Mouse (Mus musculus) midbrain, embryonic 11.5 days (tissue): Measurements from ENCODE around the gene Zfhx3. TPM values are rescaled to one million over a fixed set of nuclear protein-coding genes. Genes with fewer than 3 reads are reported as not detected.

ENCODE experiments used
- ATAC-seq: fragments of 200-750 bp; cut with Nextera tagmentation; 2 replicates; pipeline ENCODE4 v1.8.0; 2017; ENCODE audit warnings: moderate TSS enrichment, moderate library complexity; ENCODE audit not compliant: low FRiP score
- DNase-seq: peaks from one replicate; pipeline ENCODE4 v3.0.0; 2015; ENCODE audit warnings: low spot score; ENCODE audit errors: missing footprints
- H3K27ac ChIP-seq: fragments of 300-500 bp; sonication (generic); 2 replicates; pipeline ENCODE4 v1.5.1; 2014; ENCODE audit warnings: low read depth, low read length
- H3K27me3 ChIP-seq: fragments of 300-500 bp; sonication (generic); 2 replicates; pipeline ENCODE4 v1.6.1; 2014; ENCODE audit warnings: mild to moderate bottlenecking, low read length, moderate library complexity, mixed read lengths; ENCODE audit not compliant: control insufficient read depth, insufficient read depth
- H3K36me3 ChIP-seq: fragments of 300-500 bp; sonication (generic); 2 replicates; pipeline ENCODE4 v1.6.1; 2014; ENCODE audit warnings: mild to moderate bottlenecking, low read length, moderate library complexity, mixed read lengths; ENCODE audit not compliant: control insufficient read depth, insufficient read depth
- H3K4me1 ChIP-seq: fragments of 300-500 bp; sonication (generic); 2 replicates; pipeline ENCODE4 v1.6.1; 2014; ENCODE audit warnings: low read length; ENCODE audit not compliant: control insufficient read depth, insufficient read depth
- H3K4me2 ChIP-seq: fragments of 300-500 bp; sonication (generic); 2 replicates; pipeline ENCODE4 v1.6.1; 2014; ENCODE audit warnings: mild to moderate bottlenecking, moderate library complexity
- H3K4me3 ChIP-seq: fragments of 300-500 bp; sonication (generic); 2 replicates; pipeline ENCODE4 v1.5.1; 2014; ENCODE audit warnings: low read depth, low read length
- H3K9ac ChIP-seq: fragments of 300-500 bp; sonication (generic); 2 replicates; pipeline ENCODE4 v1.6.1; 2014; ENCODE audit warnings: low read length
- H3K9me3 ChIP-seq: fragments of 300-500 bp; sonication (generic); 2 replicates; pipeline ENCODE4 v1.6.1; 2016; ENCODE audit warnings: low read length; ENCODE audit not compliant: control insufficient read depth
- WGBS: fragments of 180-500 bp; shearing (Covaris S2); extraction: QIAGEN DNeasy Blood & Tissue Kit; methylation state at CpG from one replicate; pipeline ENCODE4 v1.1.7; 2014; 5-methylcytosine and 5-hydroxymethylcytosine counted together
- polyA plus RNA-seq: library from polyadenylated mRNA; unstranded; fragments of >200 nt; fragmentation: Nextera tagmentation; extraction: Ambion mirVana; gene quantifications from 2 replicates; pipeline ENCODE4 v1.2.1, GENCODE M21; 2014

Zfhx3 gene
- polyA plus RNA-seq, 1 experiment from 2014 or later = 23.4 TPM

GRCm38 (mm10) chr8:108361402-108361801, 419.0 kb downstream of the Zfhx3 start:
- no peaks in the 10 kb centered on the region for H3K36me3 ChIP-seq
- 41% methylated on average over 4 of the region's 4 CpGs for WGBS

GRCm38 (mm10) chr8:108362421-108362820, 420.0 kb downstream of the Zfhx3 start:
- H3K4me1 ChIP-seq = peaks cover 9% of the 10 kb centered on the region; the same call in 1 of the 2 replicates
- H3K4me2 ChIP-seq = no peak overlapping the region
- H3K9me3 ChIP-seq = no peaks in the 10 kb centered on the region
- no peak overlapping the region for H3K27ac ChIP-seq
- H3K36me3 ChIP-seq = no peaks in the 10 kb centered on the region
- no peaks in the 10 kb centered on the region for H3K27me3 ChIP-seq
- ATAC-seq (no peak), DNase-seq (no peak)
- no peak overlapping the region for H3K4me3 ChIP-seq
- no peak overlapping the region for H3K9ac ChIP-seq
- 90% methylated on average over 9 of the region's 9 CpGs for WGBS

More at GRCm38 (mm10) chr8:108361402-108361801, 419.0 kb downstream of the Zfhx3 start:
- no peak overlapping the region for H3K9ac ChIP-seq
- DNase-seq (no peak), ATAC-seq (peak; percentile 42; the same call in 1 of the 2 replicates)
- no peak overlapping the region for H3K27ac ChIP-seq
- no peak overlapping the region for H3K4me2 ChIP-seq
- H3K4me3 ChIP-seq = no peak overlapping the region
- H3K4me1 ChIP-seq = peaks cover 9% of the 10 kb centered on the region; the same call in 1 of the 2 replicates
- H3K9me3 ChIP-seq = no peaks in the 10 kb centered on the region
- no peaks in the 10 kb centered on the region for H3K27me3 ChIP-seq

- Histone ChIP-seq H3K4me1 (peaks cover 9% of the 10 kb centered on the region; the same call in 1 of the 2 replicates), H3K36me3 (no peaks in the 10 kb centered on the region), H3K27ac (no peak overlapping the region), H3K4me2 (no peak overlapping the region), H3K9me3 (no peaks in the 10 kb centered on the region), H3K4me3 (no peak overlapping the region), H3K27me3 (no peaks in the 10 kb centered on the region), H3K9ac (no peak overlapping the region)
- WGBS = 39% methylated on average over 5 of the region's 5 CpGs
- ATAC-seq (no peak), DNase-seq (no peak)
These were observed 421.0 kb downstream of the Zfhx3 start for GRCm38 (mm10) chr8:108363435-108363834.

DNA sequence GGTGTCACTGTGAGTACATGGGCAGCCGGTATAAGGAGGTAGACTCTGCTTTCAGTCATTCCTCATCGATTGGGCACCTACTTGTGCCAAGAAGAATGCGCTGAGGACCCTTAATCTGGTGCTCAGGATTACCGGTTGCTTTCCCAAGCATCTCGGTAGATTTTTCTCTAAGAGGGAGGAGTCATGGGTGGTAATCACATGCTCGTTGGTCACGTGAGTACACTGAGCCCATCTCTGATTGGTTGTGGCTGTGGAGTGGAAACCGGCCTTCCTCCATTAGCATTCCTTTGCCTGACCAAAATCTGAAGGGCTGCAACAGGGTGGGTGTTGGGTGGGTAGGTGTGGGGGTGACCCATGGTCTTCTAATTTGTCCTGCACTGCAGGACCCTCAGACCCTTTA, 421.4 kb downstream of the Zfhx3 start:
- Histone ChIP-seq H3K27me3 (no peaks in the 10 kb centered on the region), H3K9ac (no peak overlapping the region), H3K27ac (no peak overlapping the region), H3K36me3 (no peaks in the 10 kb centered on the region), H3K4me2 (no peak overlapping the region), H3K4me1 (peaks cover 9% of the 10 kb centered on the region; the same call in 1 of the 2 replicates), H3K4me3 (no peak overlapping the region), H3K9me3 (no peaks in the 10 kb centered on the region)
- DNase-seq (no peak), ATAC-seq (no peak)
- WGBS = 71% methylated on average over 8 of the region's 8 CpGs

GRCm38 (mm10) chr8:108369081-108369480, 426.6 kb downstream of the Zfhx3 start:
- ATAC-seq (no peak), DNase-seq (no peak)
- Histone ChIP-seq H3K36me3 (no peaks in the 10 kb centered on the region), H3K27me3 (no peaks in the 10 kb centered on the region), H3K4me3 (no peak overlapping the region), H3K4me2 (no peak overlapping the region), H3K9me3 (no peaks in the 10 kb centered on the region), H3K9ac (no peak overlapping the region), H3K4me1 (no peaks in the 10 kb centered on the region), H3K27ac (no peak overlapping the region)
- WGBS = 67% methylated on average over 6 of the region's 6 CpGs

DNA sequence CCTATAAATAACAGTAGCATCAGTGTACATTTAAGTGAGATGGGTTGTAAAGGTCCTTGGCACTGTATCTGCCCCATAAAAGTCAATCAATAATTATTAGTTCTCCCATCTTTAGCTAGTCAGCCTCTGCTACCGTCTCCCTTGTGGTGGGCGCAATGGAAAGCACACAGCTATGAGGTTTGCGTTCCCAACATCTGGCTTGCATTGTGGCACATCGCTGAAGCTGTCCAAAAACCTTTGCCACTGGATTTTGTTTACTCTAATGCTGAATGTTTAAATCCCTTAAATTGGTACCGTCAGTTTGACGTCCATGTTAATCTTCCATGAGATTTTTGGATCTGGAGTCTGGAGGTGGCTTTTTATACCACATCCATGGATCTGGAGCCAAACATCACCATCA, 428.3 kb downstream of the Zfhx3 start:
- ATAC-seq = no peak
- no peaks in the 10 kb centered on the region for H3K27me3 ChIP-seq
- H3K4me1 ChIP-seq = no peaks in the 10 kb centered on the region
- H3K4me2 ChIP-seq = no peak overlapping the region
- WGBS = 86% methylated on average over 6 of the region's 6 CpGs
- no peak overlapping the region for H3K4me3 ChIP-seq
- no peak for DNase-seq
- H3K36me3 ChIP-seq = no peaks in the 10 kb centered on the region
- H3K27ac ChIP-seq = no peak overlapping the region
- no peaks in the 10 kb centered on the region for H3K9me3 ChIP-seq
- no peak overlapping the region for H3K9ac ChIP-seq

DNA sequence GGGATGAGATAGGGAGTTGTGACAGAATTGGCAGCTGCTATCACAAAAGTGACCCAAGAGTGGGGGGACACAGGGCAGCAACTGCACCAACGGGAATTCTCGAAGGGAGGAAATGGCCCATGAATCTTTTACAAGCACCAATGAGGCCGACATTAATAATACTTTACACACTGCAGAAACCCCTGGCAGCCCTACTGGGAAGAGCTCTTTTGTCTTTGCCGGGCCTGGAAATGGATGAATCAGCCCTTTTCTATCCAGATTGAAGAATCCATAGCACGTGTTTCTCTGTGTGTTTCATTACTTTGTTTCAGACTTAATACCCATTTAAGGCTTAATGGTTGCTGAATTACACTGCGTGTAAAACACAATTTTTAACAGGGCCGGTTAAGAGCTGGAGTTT, 430.6 kb downstream of the Zfhx3 start:
- H3K36me3 ChIP-seq = no peaks in the 10 kb centered on the region
- no peak for DNase-seq
- no peaks in the 10 kb centered on the region for H3K4me1 ChIP-seq
- ATAC-seq = no peak
- no peaks in the 10 kb centered on the region for H3K27me3 ChIP-seq
- H3K27ac ChIP-seq = no peak overlapping the region
- no peak overlapping the region for H3K4me2 ChIP-seq
- no peak overlapping the region for H3K4me3 ChIP-seq
- H3K9me3 ChIP-seq = no peaks in the 10 kb centered on the region
- H3K9ac ChIP-seq = no peak overlapping the region
- 54% methylated on average over 7 of the region's 7 CpGs for WGBS

DNA sequence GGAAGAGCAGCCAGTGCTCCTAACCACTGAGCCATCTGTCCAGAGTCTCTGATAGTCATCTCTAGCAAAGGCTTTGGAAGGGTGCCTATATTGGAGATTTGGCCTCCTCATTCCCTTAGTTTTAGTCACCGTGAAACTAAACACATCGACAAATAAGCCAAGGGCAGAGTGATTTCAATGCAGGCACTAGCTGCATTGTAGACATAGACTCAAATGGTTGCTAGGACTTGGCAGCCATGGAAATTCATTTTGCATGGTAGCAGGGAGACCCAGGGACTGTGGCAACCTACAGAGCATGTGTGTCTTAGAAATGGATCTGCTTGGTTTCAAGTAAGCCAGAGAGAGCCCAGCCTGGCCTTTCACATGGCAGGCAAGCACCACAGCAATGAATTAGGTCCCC, 435.6 kb downstream of the Zfhx3 start:
- DNase-seq (no peak), ATAC-seq (no peak)
- WGBS = 67% methylated on average over 2 of the region's 2 CpGs
- H3K27ac ChIP-seq = no peak overlapping the region
- no peaks in the 10 kb centered on the region for H3K4me1 ChIP-seq
- H3K9me3 ChIP-seq = no peaks in the 10 kb centered on the region
- no peak overlapping the region for H3K4me3 ChIP-seq
- no peak overlapping the region for H3K4me2 ChIP-seq
- H3K36me3 ChIP-seq = no peaks in the 10 kb centered on the region
- H3K27me3 ChIP-seq = no peaks in the 10 kb centered on the region
- no peak overlapping the region for H3K9ac ChIP-seq

- Histone ChIP-seq H3K9me3 (no peaks in the 10 kb centered on the region), H3K4me1 (peaks cover 9% of the 10 kb centered on the region), H3K27ac (no peak overlapping the region), H3K4me3 (no peak overlapping the region), H3K27me3 (no peaks in the 10 kb centered on the region; the same call in 1 of the 2 replicates), H3K36me3 (no peaks in the 10 kb centered on the region), H3K9ac (no peak overlapping the region), H3K4me2 (no peak overlapping the region)
- no peak for ATAC-seq
- 79% methylated on average over 4 of the region's 4 CpGs for WGBS
- no peak for DNase-seq
These were observed 440.7 kb downstream of the Zfhx3 start for GRCm38 (mm10) chr8:108383121-108383520.
